Mouse (Mus musculus) forebrain, embryonic 10.5 days (tissue): ENCODE measurements around the gene Rph3a. TPM values are rescaled to one million over a fixed set of nuclear protein-coding genes. Genes with fewer than 3 reads are reported as not detected.
"Not testable (repeated sequence)": the region's sequence is repeated elsewhere in the genome, so short reads cannot be mapped to it uniquely, and the experiment has no call there.

ENCODE experiments used
- DNase-seq: peaks from one replicate; pipeline ENCODE4 v3.0.0-alpha.2; 2017; ENCODE audit warnings: low spot score; ENCODE audit errors: extremely low spot score
- H3K27ac ChIP-seq: fragments of 300-500 bp; sonication (generic); 2 replicates; pipeline ENCODE4 v1.5.1; 2016; ENCODE audit warnings: mild to moderate bottlenecking
- H3K27me3 ChIP-seq: fragments of 300-500 bp; sonication (generic); 2 replicates; pipeline ENCODE4 v1.6.1; 2016; ENCODE audit warnings: mild to moderate bottlenecking; ENCODE audit not compliant: poor library complexity, severe bottlenecking
- H3K36me3 ChIP-seq: fragments of 300-500 bp; sonication (generic); replicated peaks from 2 replicates; pipeline ENCODE4 v1.6.1; 2016; ENCODE audit warnings: mild to moderate bottlenecking, moderate library complexity
- H3K4me1 ChIP-seq: fragments of 300-500 bp; sonication (generic); 2 replicates; pipeline ENCODE4 v1.6.1; 2016
- H3K4me3 ChIP-seq: fragments of 300-500 bp; sonication (generic); 2 replicates; pipeline ENCODE4 v1.5.1; 2016; ENCODE audit warnings: mild to moderate bottlenecking, moderate library complexity
- H3K9me3 ChIP-seq: fragments of 300-500 bp; sonication (generic); 2 replicates; pipeline ENCODE4 v1.6.1; 2016; ENCODE audit warnings: mild to moderate bottlenecking, moderate library complexity
- WGBS: fragments of 180-500 bp; shearing (Covaris S2); methylation state at CpG from one replicate; pipeline ENCODE4 v1.1.7; 2016; 5-methylcytosine and 5-hydroxymethylcytosine counted together
- polyA plus RNA-seq: library from polyadenylated mRNA; unstranded; fragments of >200 nt; fragmentation: Nextera tagmentation; extraction: Ambion mirVana; gene quantifications from 2 replicates; pipeline ENCODE4 v1.2.1, GENCODE M21; 2016

Gene Rph3a
- polyA plus RNA-seq, 1 experiment from 2014 or later, result 0.60 TPM

DNA sequence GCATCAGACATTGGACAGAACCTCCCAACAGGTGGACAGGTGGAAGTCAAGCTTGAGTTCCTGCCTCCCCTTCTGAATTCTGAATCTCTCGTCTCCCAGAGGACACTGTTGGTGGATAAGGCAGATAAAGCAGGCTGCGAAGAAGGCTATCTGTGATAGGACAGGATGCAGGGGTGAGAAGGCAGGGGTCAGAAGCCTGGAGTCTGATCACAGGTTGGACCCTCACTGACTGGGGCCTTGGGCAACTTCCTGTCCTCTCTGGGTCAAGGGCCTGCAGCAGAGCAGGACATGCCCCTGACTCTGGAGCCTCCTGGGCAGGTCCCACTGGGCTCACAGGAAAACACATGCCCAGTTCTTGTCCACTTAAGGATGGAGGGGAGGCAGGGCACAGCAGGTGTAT lies 83.6 kb downstream of the Rph3a start:
- not testable (repeated sequence) for H3K27ac ChIP-seq, DNase-seq, H3K36me3 ChIP-seq, H3K27me3 ChIP-seq, H3K9me3 ChIP-seq, H3K4me3 ChIP-seq, H3K4me1 ChIP-seq
- 77% methylated on average over 2 of the region's 2 CpGs for WGBS

DNA sequence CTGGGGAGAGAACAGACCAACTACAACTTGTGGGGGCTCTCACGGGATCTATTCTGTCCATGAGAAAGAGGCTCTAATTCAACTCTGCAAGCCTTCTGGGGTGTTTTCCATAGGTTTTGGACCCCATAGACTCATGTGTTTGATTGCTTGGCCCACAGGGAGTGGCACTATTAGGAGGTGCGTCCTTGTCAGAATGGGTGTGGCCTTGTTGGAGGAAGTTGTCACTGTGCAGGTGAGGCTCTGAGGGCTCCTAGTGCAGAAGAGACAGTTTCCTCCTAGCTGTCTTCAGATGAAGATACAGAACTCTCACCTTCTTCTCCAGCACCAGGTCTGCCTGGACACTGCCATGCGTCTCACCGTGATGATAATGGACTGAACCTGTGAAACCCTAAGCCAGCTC lies 85.4 kb downstream of the Rph3a start:
- not testable (repeated sequence) for H3K36me3 ChIP-seq, H3K27me3 ChIP-seq, H3K4me3 ChIP-seq, DNase-seq, H3K4me1 ChIP-seq, H3K9me3 ChIP-seq, H3K27ac ChIP-seq
- 90% methylated on average over 4 of the region's 4 CpGs for WGBS

DNA sequence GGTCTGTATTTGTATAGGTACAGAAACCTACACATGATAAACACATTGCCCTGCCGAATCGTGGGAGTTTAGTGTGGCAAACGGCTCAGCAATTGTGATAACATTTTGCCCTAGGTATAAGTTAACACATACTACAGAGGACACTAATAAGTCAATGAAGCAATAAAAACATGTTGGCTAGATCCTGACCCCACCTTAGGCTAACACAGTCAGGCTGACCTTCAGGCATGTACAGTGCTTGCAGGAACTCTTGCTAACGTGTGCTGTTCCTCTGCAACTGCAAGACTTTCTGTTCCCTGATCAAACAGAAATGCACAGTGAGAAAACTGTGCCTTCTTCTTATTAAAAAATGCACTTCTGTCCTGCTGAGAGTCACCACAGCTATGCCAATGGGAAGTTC lies 85.9 kb downstream of the Rph3a start:
- H3K4me1 ChIP-seq, result no peaks in the 10 kb centered on the region
- H3K36me3 ChIP-seq, result no peaks in the 10 kb centered on the region
- no peak for DNase-seq
- WGBS, result 88% methylated on average over 4 of the region's 4 CpGs
- H3K9me3 ChIP-seq, result no peaks in the 10 kb centered on the region
- H3K4me3 ChIP-seq, result no peak overlapping the region
- no peak overlapping the region for H3K27ac ChIP-seq
- no peaks in the 10 kb centered on the region for H3K27me3 ChIP-seq

DNA sequence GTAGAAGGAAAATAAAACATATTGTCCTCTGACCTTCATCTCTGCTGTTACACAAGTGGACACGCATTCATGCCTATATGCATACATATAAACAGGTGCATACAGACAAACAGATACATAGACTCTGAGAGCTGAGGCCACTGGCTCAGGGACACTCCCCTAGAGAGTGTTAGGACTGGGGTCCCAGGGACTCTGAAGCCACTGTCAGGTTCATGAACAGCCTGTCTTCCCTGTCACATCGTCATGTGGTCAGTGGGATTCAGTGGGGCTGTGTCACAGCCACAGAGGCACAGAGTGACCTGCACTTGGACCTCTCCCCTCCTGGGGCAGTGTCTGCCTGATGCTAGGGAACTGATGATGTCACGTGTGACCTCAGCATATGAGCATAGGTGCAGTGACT lies 89.6 kb downstream of the Rph3a start:
- no peak for DNase-seq
- 81% methylated on average over 3 of the region's 3 CpGs for WGBS
- Histone ChIP-seq H3K27me3 (no peaks in the 10 kb centered on the region), H3K4me3 (no peak overlapping the region), H3K27ac (no peak overlapping the region), H3K9me3 (no peaks in the 10 kb centered on the region), H3K4me1 (no peaks in the 10 kb centered on the region), H3K36me3 (no peaks in the 10 kb centered on the region)

DNA sequence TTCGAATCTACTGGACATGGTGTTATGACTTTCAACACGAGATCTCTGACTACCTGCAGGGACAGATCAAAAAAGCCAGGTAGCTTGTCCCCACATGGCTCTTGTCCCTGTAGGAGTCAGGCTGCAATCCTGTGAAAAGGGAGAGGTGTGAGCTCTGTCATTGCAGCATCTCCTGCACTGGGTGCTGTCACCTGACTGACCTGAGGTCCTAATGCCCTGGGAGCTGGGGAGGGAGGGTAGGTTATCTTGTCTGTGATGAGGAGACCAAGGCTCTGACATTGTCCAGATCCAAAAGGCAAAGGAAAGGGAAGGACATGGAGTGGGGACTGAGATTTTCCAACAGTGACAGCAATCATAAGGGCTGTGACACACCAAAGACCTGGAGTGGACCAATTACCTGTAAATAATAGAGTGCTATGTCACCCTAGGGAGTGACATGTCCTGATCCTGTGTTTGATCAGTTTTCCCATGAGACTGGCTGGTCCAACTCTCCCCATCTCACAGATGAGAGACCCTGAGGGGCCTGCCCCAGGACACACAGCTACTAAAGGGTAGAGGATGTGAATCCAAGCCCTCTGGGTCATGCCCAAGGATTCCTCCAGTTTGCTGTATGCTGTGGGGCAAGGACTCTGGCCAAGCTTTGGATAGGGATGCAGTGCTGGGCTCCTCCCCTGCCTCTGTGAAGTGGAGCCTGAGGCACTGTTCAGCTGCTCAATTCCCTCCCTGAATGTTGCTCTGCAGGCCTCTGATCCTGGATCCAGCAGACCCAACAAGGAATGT lies 90.5 kb downstream of the Rph3a start:
- H3K36me3 ChIP-seq, H3K27me3 ChIP-seq, H3K9me3 ChIP-seq, DNase-seq, H3K4me3 ChIP-seq, H3K4me1 ChIP-seq, H3K27ac ChIP-seq: not testable (repeated sequence)
- 87% methylated on average over 2 of the region's 2 CpGs for WGBS

DNA sequence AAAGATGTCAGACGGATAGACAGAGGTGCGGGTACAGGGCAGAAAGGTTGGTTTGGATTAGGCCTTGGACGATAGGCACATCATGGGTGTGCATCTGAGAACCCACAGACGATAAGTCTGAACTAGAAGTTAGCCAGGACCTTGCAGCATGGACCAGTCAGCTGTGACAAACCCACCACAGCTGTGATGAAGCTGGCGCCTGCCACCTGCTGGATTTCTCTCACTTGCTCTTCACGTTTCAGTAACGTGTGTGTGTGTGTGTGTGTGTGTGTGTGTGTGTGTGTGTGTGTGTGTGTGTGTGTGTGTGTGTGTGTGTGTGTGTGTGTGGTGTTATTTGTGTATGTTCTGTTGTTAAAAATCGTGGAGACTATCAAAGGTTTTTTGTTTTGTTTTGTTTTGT lies 95.7 kb downstream of the Rph3a start, which contains the start of gene Oas1d:
Gene Oas1d (plus strand): TSS at position 333 of the 400 bp plus-strand sequence.
- not testable (repeated sequence) for H3K27ac ChIP-seq, H3K27me3 ChIP-seq, H3K36me3 ChIP-seq, H3K4me1 ChIP-seq, H3K9me3 ChIP-seq, H3K4me3 ChIP-seq, DNase-seq
- WGBS, result 63% methylated on average over 8 of the region's 8 CpGs

DNA sequence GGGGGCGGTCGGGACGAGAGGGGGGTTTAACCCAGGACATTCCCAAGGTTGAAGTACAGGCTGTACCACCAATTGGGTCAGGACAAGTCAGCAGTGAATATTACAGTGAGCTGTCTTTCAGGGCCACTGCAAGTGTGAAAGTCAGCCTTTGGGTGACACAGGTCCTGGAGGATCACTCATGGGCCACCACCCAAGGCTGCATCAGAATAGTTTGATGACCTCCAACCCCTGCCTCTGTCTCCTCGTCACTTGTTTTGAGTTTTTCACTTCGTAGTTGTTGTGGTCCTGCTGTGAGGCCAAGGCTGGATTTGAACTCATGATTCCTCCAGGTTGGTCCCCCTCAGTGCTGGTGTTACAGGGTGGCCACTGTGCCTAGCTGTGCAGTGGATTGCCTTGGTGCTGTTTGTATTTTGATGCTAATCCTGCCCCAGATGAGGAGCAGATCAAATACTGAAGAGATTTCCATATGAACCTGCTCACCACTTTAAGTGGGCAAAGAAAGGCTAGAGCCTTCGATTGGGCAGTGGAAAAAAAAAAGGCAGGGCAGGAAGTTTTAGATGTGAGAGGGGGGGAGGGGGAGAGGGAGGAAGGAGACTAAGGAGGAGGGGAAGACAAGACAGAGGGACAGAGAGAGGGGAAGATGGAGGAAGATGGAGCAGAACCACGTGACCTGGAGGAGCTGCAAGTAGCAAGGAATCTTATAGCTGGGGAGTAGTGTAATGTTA lies 101.5 kb downstream of the Rph3a start:
- WGBS, result 52% methylated on average over 7 of the region's 7 CpGs
- no peak for DNase-seq

DNA sequence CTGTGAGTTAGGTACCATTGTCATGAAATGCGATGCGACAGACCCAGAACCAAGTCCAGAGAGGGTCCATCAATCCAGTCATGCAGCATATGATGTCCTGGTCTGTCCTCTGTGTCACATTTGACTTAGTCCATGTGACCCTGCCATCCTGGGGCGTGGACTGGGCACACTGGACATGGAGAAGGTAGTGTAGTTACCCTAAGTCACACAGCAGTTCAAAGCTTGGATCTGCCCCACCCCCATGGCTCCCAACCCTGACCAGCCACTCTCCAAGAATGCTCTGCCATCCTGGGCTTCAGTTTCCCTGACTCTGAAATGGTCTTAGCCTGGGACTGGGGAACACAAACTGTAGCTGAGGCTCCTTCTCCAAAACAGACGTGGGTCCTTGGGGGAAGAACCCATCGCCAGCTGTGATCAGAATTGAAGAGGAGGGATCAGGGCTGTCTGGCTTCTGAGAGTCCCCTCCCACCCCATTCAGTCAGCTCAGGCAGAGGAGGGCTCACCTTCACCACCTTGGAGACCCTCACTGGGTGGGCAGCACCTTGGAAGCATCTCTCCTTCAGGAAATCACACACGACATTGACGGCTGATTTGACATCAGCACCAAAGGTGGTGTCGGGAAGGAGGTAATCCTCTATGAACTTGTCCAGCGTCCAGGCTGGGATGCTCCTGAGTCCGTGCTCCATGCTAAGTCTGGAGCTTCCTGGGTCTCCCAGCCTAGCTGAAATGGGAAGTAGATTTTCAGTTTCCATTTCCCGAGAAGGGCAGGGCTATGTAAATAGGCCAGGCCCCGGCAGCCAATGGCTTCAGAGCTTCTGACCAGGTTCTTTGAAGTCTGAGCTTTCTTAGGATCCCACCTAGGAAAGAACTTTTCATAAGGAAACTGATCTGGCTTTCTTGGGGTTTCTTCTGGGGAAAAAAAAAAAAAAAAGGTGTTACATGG lies 102.8 kb downstream of the Rph3a start, which contains the start of gene Oas1a:
Gene Oas1a (minus strand): TSS at position 731 of the 943 bp plus-strand sequence.
- H3K9me3 ChIP-seq, H3K27ac ChIP-seq, DNase-seq, H3K27me3 ChIP-seq, H3K4me3 ChIP-seq, H3K36me3 ChIP-seq, H3K4me1 ChIP-seq: not testable (repeated sequence)
- 34% methylated on average over 8 of the region's 12 CpGs for WGBS

More for the DNA sequence above, 101.5 kb downstream of the Rph3a start:
- Histone ChIP-seq H3K4me1 (peaks cover 4% of the 10 kb centered on the region; the same call in 1 of the 2 replicates), H3K27ac (no peak overlapping the region), H3K36me3 (no peaks in the 10 kb centered on the region), H3K9me3 (no peaks in the 10 kb centered on the region), H3K27me3 (no peaks in the 10 kb centered on the region), H3K4me3 (no peak overlapping the region)

DNA sequence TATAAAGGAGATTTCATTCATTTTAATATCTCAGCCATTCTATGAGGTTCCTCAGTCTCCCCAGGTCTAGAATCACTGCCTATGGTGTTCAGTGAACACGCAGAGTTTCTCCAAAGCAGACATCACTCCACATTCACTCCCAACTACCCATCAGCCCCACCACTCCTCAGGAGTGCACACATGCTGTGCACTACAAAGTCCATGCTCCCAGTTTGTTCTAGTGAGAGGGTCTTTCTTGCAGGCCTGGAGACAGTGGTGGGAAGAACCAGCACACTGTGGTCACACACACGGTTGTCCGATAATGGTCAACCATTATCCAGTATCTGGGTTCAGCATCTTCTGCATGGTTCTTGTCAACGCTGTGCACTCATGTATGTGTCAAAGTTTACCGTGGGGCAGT lies 107.8 kb downstream of the Rph3a start:
- DNase-seq, result no peak
- no peak overlapping the region for H3K4me3 ChIP-seq
- no peaks in the 10 kb centered on the region for H3K36me3 ChIP-seq
- no peaks in the 10 kb centered on the region for H3K27me3 ChIP-seq
- H3K27ac ChIP-seq, result no peak overlapping the region
- WGBS, result 96% methylated on average over 5 of the region's 5 CpGs
- H3K4me1 ChIP-seq, result peaks cover 4% of the 10 kb centered on the region; the same call in 1 of the 2 replicates
- no peaks in the 10 kb centered on the region for H3K9me3 ChIP-seq

DNA sequence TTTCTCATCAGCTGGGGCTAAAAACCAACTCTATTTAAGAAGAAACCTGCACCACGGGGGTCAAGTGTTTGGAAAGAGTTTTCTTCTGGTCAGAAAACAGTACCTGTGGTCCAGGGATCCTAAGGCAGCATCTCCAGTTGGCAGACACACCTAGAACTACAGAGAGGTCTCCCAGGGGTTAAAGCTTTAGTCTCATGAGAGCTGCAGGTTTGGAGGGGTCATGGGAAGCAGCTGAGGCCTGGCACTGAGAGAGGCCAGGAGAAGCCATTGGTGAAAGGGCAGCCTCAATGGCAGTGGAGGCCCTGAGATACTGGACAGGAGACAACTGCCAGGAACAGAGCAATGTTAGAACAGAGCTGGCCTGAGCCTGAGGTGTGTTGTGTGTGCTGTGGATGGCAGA lies 109.2 kb downstream of the Rph3a start:
- WGBS, result 70% methylated on average over 1 of the region's 1 CpGs
- Histone ChIP-seq H3K36me3 (no peaks in the 10 kb centered on the region), H3K4me1 (no peaks in the 10 kb centered on the region), H3K27ac (no peak overlapping the region), H3K9me3 (no peaks in the 10 kb centered on the region), H3K4me3 (no peak overlapping the region), H3K27me3 (no peaks in the 10 kb centered on the region)
- no peak for DNase-seq

DNA sequence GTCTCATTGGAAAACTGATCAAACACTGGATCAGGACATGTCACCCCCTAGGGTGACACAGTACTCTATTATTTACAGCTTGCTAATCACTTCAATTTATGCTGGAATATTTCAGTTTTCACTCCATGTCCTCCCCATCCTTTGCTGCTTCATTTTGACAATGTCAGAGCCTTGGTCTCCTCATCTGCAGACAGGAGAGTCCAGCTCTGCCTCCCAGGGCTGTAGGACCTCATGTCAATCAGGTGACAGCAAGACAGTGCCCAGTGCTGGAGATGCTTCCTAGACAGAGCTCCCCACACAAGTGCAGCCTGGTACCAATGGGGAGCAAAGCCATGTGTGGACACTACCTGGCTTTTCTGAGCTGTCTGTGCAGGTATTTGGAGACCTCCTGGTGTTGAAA lies 111.2 kb downstream of the Rph3a start:
- Histone ChIP-seq H3K4me1 (no peaks in the 10 kb centered on the region), H3K4me3 (no peak overlapping the region), H3K27me3 (no peaks in the 10 kb centered on the region), H3K27ac (no peak overlapping the region), H3K36me3 (no peaks in the 10 kb centered on the region), H3K9me3 (no peaks in the 10 kb centered on the region)
- DNase-seq, result no peak

DNA sequence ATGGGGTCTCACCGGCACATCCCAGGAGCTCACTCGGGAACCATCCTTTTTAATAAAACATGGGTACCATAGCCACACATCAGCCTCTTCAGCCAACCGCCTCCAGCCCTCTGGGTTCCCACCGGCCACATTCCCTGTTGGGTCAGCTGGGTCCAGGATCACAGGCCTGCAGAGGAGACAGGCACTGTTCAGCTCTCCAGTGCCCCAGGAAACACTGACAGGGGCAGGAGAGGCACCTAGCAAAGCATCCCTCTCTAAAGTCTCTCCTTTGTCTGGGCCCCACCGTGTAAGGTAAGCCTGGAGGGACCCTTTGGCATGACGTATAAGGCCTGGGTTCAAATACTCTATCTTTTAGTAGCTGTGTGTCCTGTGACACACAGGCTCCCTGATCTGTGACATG lies 111.6 kb downstream of the Rph3a start:
- Histone ChIP-seq H3K4me3 (no peak overlapping the region), H3K36me3 (no peaks in the 10 kb centered on the region), H3K27me3 (no peaks in the 10 kb centered on the region), H3K9me3 (no peaks in the 10 kb centered on the region), H3K4me1 (no peaks in the 10 kb centered on the region), H3K27ac (no peak overlapping the region)
- 86% methylated on average over 6 of the region's 6 CpGs for WGBS
- no peak for DNase-seq
